Mouse (Mus musculus): ENCODE results near the gene Tspear. TPM values are rescaled to one million over a fixed set of nuclear protein-coding genes. Genes with fewer than 3 reads are reported as not detected.

Tspear gene
- total RNA-seq, 2 experiments from 2014 or later = 0.45 to 1.0 TPM

GRCm38 (mm10) chr10:77922681-77923080 is 236.3 kb downstream of the Tspear start:
- DNase-seq (ENCODE audit: low spot score in 2 of 2) = no peak

DNA sequence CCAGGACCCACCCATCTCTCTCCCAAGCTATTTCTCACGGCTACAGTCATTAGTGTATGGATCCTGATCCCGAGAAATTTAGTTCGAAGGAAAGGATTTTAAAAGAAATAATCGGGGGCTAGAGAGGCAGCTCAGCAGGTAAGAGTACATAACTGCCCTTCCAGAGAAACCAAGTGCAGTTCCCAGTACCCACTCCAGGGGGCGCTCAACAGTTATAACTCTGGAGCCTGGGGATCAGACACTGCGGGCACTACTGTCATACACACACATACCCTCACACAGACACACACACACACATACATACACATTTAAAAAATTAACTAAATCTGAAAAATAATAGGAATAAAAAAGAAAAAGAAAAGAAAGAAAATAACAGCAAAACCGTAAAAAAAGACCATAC is 239.8 kb downstream of the Tspear start:
- peak in 1 of 2 experiments; percentile 29 for DNase-seq (ENCODE audit: low spot score in 2 of 2)

- no peak for DNase-seq (ENCODE audit: low spot score in 2 of 2)
Observed at GRCm38 (mm10) chr10:77927375-77927774, 241.0 kb downstream of the Tspear start.

Small RNA genes within 50 kb of the gene (microRNA-seq; reads per million reads assigned to microRNA genes)
- 27.3 reads per million, percentile 32 among the genes with 10 or more reads in this experiment for gene Mir1930

Other genes with a start within 250 kb of the Tspear start
- gene Fam207a, start 170.8 kb upstream of the Tspear start, total RNA-seq (2021) = 10 to 100 TPM; 23.8 to 26.0 TPM
- gene Itgb2, start 156.3 kb upstream of the Tspear start, total RNA-seq (2021) = 1 to 10 TPM; 5.3 to 8.5 TPM
- gene Pttg1ip, start 104.8 kb upstream of the Tspear start, total RNA-seq (2021) = 100 to 1,000 TPM; 176 to 186 TPM
- gene Sumo3, start 80.5 kb upstream of the Tspear start, total RNA-seq (2021) = 100 to 1,000 TPM; 181 to 183 TPM
- 10 to 100 TPM; 18.1 to 27.7 TPM for gene Gm49325, start 80.4 kb upstream of the Tspear start, total RNA-seq (2021)
- 10 to 100 TPM; 42.2 to 44.3 TPM for gene Ube2g2, start 64.3 kb upstream of the Tspear start, total RNA-seq (2021)
- gene Gm19402, start 4.2 kb downstream of the Tspear start, total RNA-seq (2021) = not detected
- gene Gm9508, start 10.7 kb downstream of the Tspear start, total RNA-seq (2021) = not detected
- not detected for gene Gm10272, start 20.1 kb downstream of the Tspear start, total RNA-seq (2021)
- gene Gm10024, start 24.9 kb downstream of the Tspear start, total RNA-seq (2021) = not detected
- gene Gm10142, start 29.2 kb downstream of the Tspear start, total RNA-seq (2021) = not detected
- gene Krtap12-1, start 34.0 kb downstream of the Tspear start, total RNA-seq (2021) = not detected
- not detected for gene Gm10100, start 39.9 kb downstream of the Tspear start, total RNA-seq (2021)
- gene Gm18596, start 56.1 kb downstream of the Tspear start, total RNA-seq (2021) = not detected
- gene Gm9736, start 64.8 kb downstream of the Tspear start, total RNA-seq (2021) = not detected
- gene Gm3233, start 73.1 kb downstream of the Tspear start, total RNA-seq (2021) = not detected
- gene Gm3238, start 84.8 kb downstream of the Tspear start, total RNA-seq (2021) = not detected
- gene Gm7138, start 90.4 kb downstream of the Tspear start, total RNA-seq (2021) = not detected
- not detected for gene Gm3250, start 96.0 kb downstream of the Tspear start, total RNA-seq (2021)
- not detected for gene Gm7137, start 101.6 kb downstream of the Tspear start, total RNA-seq (2021)
- not detected for gene Gm9639, start 108.5 kb downstream of the Tspear start, total RNA-seq (2021)
- not detected for gene Gm19668, start 112.6 kb downstream of the Tspear start, total RNA-seq (2021)
- not detected for gene Gm9507, start 125.3 kb downstream of the Tspear start, total RNA-seq (2021)
- gene Gm2696, start 128.1 kb downstream of the Tspear start, total RNA-seq (2021) = not detected
- not detected for gene Krtap10-4, start 140.5 kb downstream of the Tspear start, total RNA-seq (2021)
- not detected for gene Krtap10-10, start 149.4 kb downstream of the Tspear start, total RNA-seq (2021)
- gene Gm36176, start 160.2 kb downstream of the Tspear start, total RNA-seq (2021) = not detected
- not detected for gene Gm10318, start 166.3 kb downstream of the Tspear start, total RNA-seq (2021)
- not detected for gene Gm3285, start 175.4 kb downstream of the Tspear start, total RNA-seq (2021)
- gene Lrrc3, start 216.0 kb downstream of the Tspear start, total RNA-seq (2021) = 10 to 100 TPM in 1 of 2 experiments, 1 to 10 TPM in 1; 9.8 to 14.6 TPM

Measured in adrenal gland, postnatal 4 days (tissue).